Mouse (Mus musculus) forebrain, embryonic 11.5 days (tissue): ENCODE measurements around the gene Uchl5. TPM values are rescaled to one million over a fixed set of nuclear protein-coding genes. Genes with fewer than 3 reads are reported as not detected.

Source experiments
- ATAC-seq: fragments of 200-750 bp; cut with Nextera tagmentation; replicated peaks from 2 replicates; pipeline ENCODE4 v1.8.0; 2017; ENCODE audit warnings: moderate TSS enrichment; ENCODE audit not compliant: low FRiP score
- DNase-seq: peaks from one replicate; pipeline ENCODE4 v3.0.0-alpha.2; 2017; ENCODE audit warnings: low spot score
- H3K27ac ChIP-seq: fragments of 300-500 bp; sonication (generic); 2 replicates; pipeline ENCODE4 v1.5.1; 2014; ENCODE audit warnings: low read depth, low read length
- H3K27me3 ChIP-seq: fragments of 300-500 bp; sonication (generic); 2 replicates; pipeline ENCODE4 v1.6.1; 2014; ENCODE audit warnings: mild to moderate bottlenecking, low read length, mixed read lengths; ENCODE audit not compliant: control insufficient read depth, insufficient read depth
- H3K36me3 ChIP-seq: fragments of 300-500 bp; sonication (generic); 2 replicates; pipeline ENCODE4 v1.6.1; 2014; ENCODE audit warnings: mild to moderate bottlenecking, low read length, moderate library complexity, mixed read lengths; ENCODE audit not compliant: control insufficient read depth, insufficient read depth
- H3K4me1 ChIP-seq: fragments of 300-500 bp; sonication (generic); replicated peaks from 2 replicates; pipeline ENCODE4 v1.6.1; 2014; ENCODE audit warnings: low read length, mixed read lengths; ENCODE audit not compliant: control insufficient read depth, insufficient read depth
- H3K4me2 ChIP-seq: fragments of 300-500 bp; sonication (generic); 2 replicates; pipeline ENCODE4 v1.6.1; 2014; ENCODE audit warnings: low read depth, mild to moderate bottlenecking, low read length, moderate library complexity, mixed read lengths; ENCODE audit not compliant: severe bottlenecking
- H3K4me3 ChIP-seq: fragments of 300-500 bp; sonication (generic); 2 replicates; pipeline ENCODE4 v1.5.1; 2014; ENCODE audit warnings: low read depth, low read length
- H3K9ac ChIP-seq: fragments of 300-500 bp; sonication (generic); 2 replicates; pipeline ENCODE4 v1.6.1; 2014; ENCODE audit warnings: low read length
- H3K9me3 ChIP-seq: fragments of 300-500 bp; sonication (generic); 2 replicates; pipeline ENCODE4 v1.6.1; 2016; ENCODE audit warnings: low read length, mixed read lengths; ENCODE audit not compliant: control insufficient read depth
- WGBS: fragments of 180-500 bp; shearing (Covaris S2); extraction: QIAGEN DNeasy Blood & Tissue Kit; methylation state at CpG from one replicate; pipeline ENCODE4 v1.1.7; 2014; 5-methylcytosine and 5-hydroxymethylcytosine counted together
- polyA plus RNA-seq: library from polyadenylated mRNA; unstranded; fragments of >200 nt; fragmentation: Nextera tagmentation; extraction: Ambion mirVana; gene quantifications from 2 replicates; pipeline ENCODE4 v1.2.1, GENCODE M21; 2014

The Uchl5 gene
- polyA plus RNA-seq, 1 experiment from 2014 or later, result 87.8 TPM

- ATAC-seq, result no peak
- Histone ChIP-seq H3K9ac (no peak overlapping the region), H3K9me3 (no peaks in the 10 kb centered on the region), H3K27me3 (no peaks in the 10 kb centered on the region), H3K4me1 (peaks cover 3% of the 10 kb centered on the region; the same call in 1 of the 2 replicates), H3K4me3 (no peak overlapping the region), H3K4me2 (no peak overlapping the region), H3K36me3 (no peaks in the 10 kb centered on the region), H3K27ac (no peak overlapping the region)
- 88% methylated on average over 3 of the region's 3 CpGs for WGBS
- no peak for DNase-seq
These were observed 45.6 kb downstream of the Uchl5 start for GRCm38 (mm10) chr1:143822677-143823076.

- no peaks in the 10 kb centered on the region for H3K36me3 ChIP-seq
- DNase-seq (no peak), ATAC-seq (no peak)
- H3K4me2 ChIP-seq, result no peak overlapping the region
- H3K9ac ChIP-seq, result no peak overlapping the region
- no peaks in the 10 kb centered on the region for H3K9me3 ChIP-seq
- no peaks in the 10 kb centered on the region for H3K27me3 ChIP-seq
- no peaks in the 10 kb centered on the region for H3K4me1 ChIP-seq
- no peak overlapping the region for H3K4me3 ChIP-seq
- 79% methylated on average over 3 of the region's 3 CpGs for WGBS
- no peak overlapping the region for H3K27ac ChIP-seq
These were observed 53.6 kb downstream of the Uchl5 start for GRCm38 (mm10) chr1:143830713-143831112.

- H3K27ac ChIP-seq, result no peak overlapping the region
- no peak overlapping the region for H3K4me3 ChIP-seq
- 62% methylated on average over 7 of the region's 7 CpGs for WGBS
- H3K4me1 ChIP-seq, result no peaks in the 10 kb centered on the region
- ATAC-seq, result no peak; the same call in 1 of the 2 replicates
- no peaks in the 10 kb centered on the region for H3K9me3 ChIP-seq
- H3K9ac ChIP-seq, result no peak overlapping the region
- no peaks in the 10 kb centered on the region for H3K36me3 ChIP-seq
- DNase-seq, result no peak
- H3K27me3 ChIP-seq, result no peaks in the 10 kb centered on the region
- H3K4me2 ChIP-seq, result no peak overlapping the region
These were observed 59.5 kb downstream of the Uchl5 start for GRCm38 (mm10) chr1:143836363-143837182.

GRCm38 (mm10) chr1:143837681-143838080, 60.6 kb downstream of the Uchl5 start:
- Histone ChIP-seq H3K9me3 (no peaks in the 10 kb centered on the region), H3K27ac (no peak overlapping the region), H3K9ac (no peak overlapping the region), H3K4me2 (no peak overlapping the region), H3K4me1 (no peaks in the 10 kb centered on the region), H3K4me3 (no peak overlapping the region), H3K27me3 (no peaks in the 10 kb centered on the region), H3K36me3 (no peaks in the 10 kb centered on the region)
- WGBS, result 93% methylated on average over 4 of the region's 4 CpGs
- ATAC-seq (no peak), DNase-seq (no peak)

- Histone ChIP-seq H3K4me3 (no peak overlapping the region), H3K9me3 (no peaks in the 10 kb centered on the region), H3K4me2 (no peak overlapping the region), H3K36me3 (no peaks in the 10 kb centered on the region), H3K9ac (no peak overlapping the region), H3K27ac (no peak overlapping the region), H3K27me3 (no peaks in the 10 kb centered on the region), H3K4me1 (no peaks in the 10 kb centered on the region)
- WGBS, result 65% methylated on average over 2 of the region's 2 CpGs
- ATAC-seq (no peak), DNase-seq (no peak)
These were observed 61.9 kb downstream of the Uchl5 start for GRCm38 (mm10) chr1:143838896-143839410.

- no peak overlapping the region for H3K27ac ChIP-seq
- H3K4me1 ChIP-seq, result no peaks in the 10 kb centered on the region
- no peaks in the 10 kb centered on the region for H3K36me3 ChIP-seq
- no peak overlapping the region for H3K4me2 ChIP-seq
- H3K9me3 ChIP-seq, result no peaks in the 10 kb centered on the region
- H3K27me3 ChIP-seq, result no peaks in the 10 kb centered on the region
- ATAC-seq (no peak), DNase-seq (no peak)
- H3K9ac ChIP-seq, result no peak overlapping the region
- 67% methylated on average over 4 of the region's 4 CpGs for WGBS
- no peak overlapping the region for H3K4me3 ChIP-seq
These were observed 75.3 kb downstream of the Uchl5 start for GRCm38 (mm10) chr1:143852329-143852728.

- no peak overlapping the region for H3K4me2 ChIP-seq
- WGBS, result 87% methylated on average over 2 of the region's 2 CpGs
- H3K27ac ChIP-seq, result no peak overlapping the region
- H3K9me3 ChIP-seq, result no peaks in the 10 kb centered on the region
- no peak for ATAC-seq
- no peaks in the 10 kb centered on the region for H3K27me3 ChIP-seq
- no peak for DNase-seq
- H3K4me3 ChIP-seq, result no peak overlapping the region
- H3K36me3 ChIP-seq, result no peaks in the 10 kb centered on the region
- H3K4me1 ChIP-seq, result no peaks in the 10 kb centered on the region
- no peak overlapping the region for H3K9ac ChIP-seq
These were observed 75.8 kb downstream of the Uchl5 start for GRCm38 (mm10) chr1:143852779-143853358.

GRCm38 (mm10) chr1:143853691-143854115, 76.6 kb downstream of the Uchl5 start:
- Histone ChIP-seq H3K4me1 (no peaks in the 10 kb centered on the region), H3K4me3 (no peak overlapping the region), H3K27ac (no peak overlapping the region), H3K9ac (no peak overlapping the region), H3K4me2 (no peak overlapping the region), H3K27me3 (no peaks in the 10 kb centered on the region), H3K9me3 (no peaks in the 10 kb centered on the region), H3K36me3 (no peaks in the 10 kb centered on the region)
- ATAC-seq (no peak), DNase-seq (no peak)
- WGBS, result 75% methylated on average over 8 of the region's 8 CpGs
